Mouse (Mus musculus): ENCODE results near the gene Bcl7c. TPM values are rescaled to one million over a fixed set of nuclear protein-coding genes. Genes with fewer than 3 reads are reported as not detected.
"Not testable (repeated sequence)": the region's sequence is repeated elsewhere in the genome, so short reads cannot be mapped to it uniquely, and the experiment has no call there.

Bcl7c gene
- polyA plus RNA-seq, 1 experiment from 2014 or later: 127 TPM

DNA sequence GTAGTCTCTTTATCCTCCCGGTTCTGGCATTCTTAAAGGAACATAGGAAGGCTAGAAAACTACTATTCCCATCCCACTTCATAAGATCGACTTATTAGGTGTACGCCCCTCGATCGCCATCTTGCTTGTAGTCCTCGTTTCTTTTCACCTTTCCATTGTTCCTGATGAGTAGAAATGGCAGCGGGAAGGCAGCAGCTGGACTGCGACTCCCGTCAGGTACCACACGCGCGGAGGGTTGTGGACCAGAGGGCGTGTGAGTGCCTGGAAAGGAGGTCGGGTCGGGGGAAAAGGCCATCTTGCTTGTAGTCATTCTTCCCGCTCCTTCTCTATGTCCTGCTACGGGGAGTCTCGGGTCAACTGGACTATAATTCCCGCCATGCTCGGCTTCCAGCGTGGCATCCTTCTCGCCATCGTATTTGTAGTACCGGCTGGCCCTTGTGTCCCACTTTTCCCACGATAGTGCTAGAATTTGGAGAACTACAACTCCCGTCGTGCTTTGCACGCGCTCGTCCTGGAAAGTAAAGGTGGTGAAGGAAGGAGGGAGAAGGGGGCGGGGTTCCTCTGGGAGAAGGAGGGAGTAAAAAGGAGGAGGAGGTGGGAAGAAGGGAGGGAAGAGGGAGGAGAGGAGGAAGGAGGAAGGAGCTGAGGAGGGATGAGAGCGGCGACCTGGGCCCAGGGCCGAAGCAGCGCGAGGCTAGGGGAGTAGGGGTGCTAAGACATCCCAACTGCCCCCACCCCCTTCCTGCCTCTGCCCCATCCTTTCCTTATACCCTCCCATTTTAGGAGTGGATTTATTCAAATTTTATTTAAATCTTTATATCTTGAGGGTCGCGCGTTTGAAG, 37.1 kb upstream of the Bcl7c start:
- Histone ChIP-seq H3K9me3 (no peaks in the 10 kb centered on the region), H3K4me2 (replicated peaks) (peak overlapping the region; percentile 83), H3K4me1 (peaks cover 20% of the 10 kb centered on the region), H3K27me3 (no peaks in the 10 kb centered on the region), H3K36me3 (peaks cover 29% of the 10 kb centered on the region), H3K27ac (peak overlapping the region; percentile 93), H3K4me3 (peak overlapping the region; percentile 86), H3K9ac (peak overlapping the region; percentile 91)
- peak; percentile 79 for ATAC-seq (ENCODE audit: insufficient number of reproducible peaks, insufficient read depth, low FRiP score, low TSS enrichment)
- WGBS: under 1% methylated on average over 39 of the region's 39 CpGs

DNA sequence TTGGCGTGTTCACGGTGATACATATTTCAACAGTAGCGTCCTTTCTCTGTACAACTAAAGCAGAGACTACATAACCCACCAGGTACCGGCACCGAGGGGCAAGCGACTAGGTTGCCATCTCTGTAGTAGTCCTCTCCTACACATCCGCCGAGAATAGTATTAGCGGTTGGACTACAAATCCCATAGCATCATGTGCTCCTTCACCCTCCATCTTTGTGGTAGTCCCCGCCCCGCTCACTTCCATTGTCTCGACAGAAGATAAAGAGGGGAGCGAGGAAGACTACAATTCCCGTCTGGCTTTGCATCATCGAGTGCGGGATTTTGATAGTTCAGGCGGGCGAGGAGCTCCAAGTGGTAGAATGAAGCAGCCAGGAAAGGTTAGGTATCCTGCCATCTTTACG, 36.5 kb upstream of the Bcl7c start:
- H3K36me3 ChIP-seq: peaks cover 23% of the 10 kb centered on the region
- ATAC-seq (ENCODE audit: insufficient number of reproducible peaks, insufficient read depth, low FRiP score, low TSS enrichment): peak; percentile 87
- peak overlapping the region; percentile 83 for H3K4me2 ChIP-seq (replicated peaks)
- peak overlapping the region; percentile 86 for H3K4me3 ChIP-seq
- H3K27ac ChIP-seq: peak overlapping the region; percentile 93
- peak overlapping the region; percentile 91 for H3K9ac ChIP-seq
- no peaks in the 10 kb centered on the region for H3K9me3 ChIP-seq
- peaks cover 20% of the 10 kb centered on the region for H3K4me1 ChIP-seq
- H3K27me3 ChIP-seq: no peaks in the 10 kb centered on the region
- under 1% methylated on average over 19 of the region's 19 CpGs for WGBS

GRCm38 (mm10) chr7:127744366-127745045, 35.8 kb upstream of the Bcl7c start, which contains the start of gene Fbxl19:
TSS of gene Fbxl19 (plus strand) at chr7:127744543.
- Histone ChIP-seq H3K4me2 (replicated peaks) (peak within 1 kb of the TSS; percentile 83), H3K9me3 (no peaks in the 10 kb centered on the region), H3K27ac (peak within 1 kb of the TSS; percentile 93), H3K9ac (peak within 1 kb of the TSS; percentile 91), H3K36me3 (peaks cover 15% of the 10 kb centered on the region), H3K4me1 (peaks cover 20% of the 10 kb centered on the region), H3K4me3 (peak within 1 kb of the TSS; percentile 86), H3K27me3 (no peaks in the 10 kb centered on the region)
- WGBS: under 1% methylated on average over 26 of the region's 26 CpGs
- no peak for ATAC-seq (ENCODE audit: insufficient number of reproducible peaks, insufficient read depth, low FRiP score, low TSS enrichment)

- not testable (repeated sequence) for H3K4me1 ChIP-seq; H3K9ac ChIP-seq; H3K36me3 ChIP-seq; H3K9me3 ChIP-seq; H3K4me2 ChIP-seq (replicated peaks); H3K4me3 ChIP-seq; ATAC-seq (ENCODE audit: insufficient number of reproducible peaks, insufficient read depth, low FRiP score, low TSS enrichment); H3K27me3 ChIP-seq; H3K27ac ChIP-seq
- 100% methylated on average over 1 of the region's 5 CpGs for WGBS
Observed at GRCm38 (mm10) chr7:127732066-127732465, 23.3 kb upstream of the Bcl7c start, which contains the start of gene Ctf2. TSS of gene Ctf2 (minus strand) at chr7:127732166.

- Histone ChIP-seq H3K9me3 (no peaks in the 10 kb centered on the region), H3K4me1 (no peaks in the 10 kb centered on the region), H3K27me3 (no peaks in the 10 kb centered on the region), H3K4me2 (replicated peaks) (no peak overlapping the region), H3K4me3 (no peak overlapping the region), H3K9ac (no peak overlapping the region), H3K27ac (no peak overlapping the region), H3K36me3 (no peaks in the 10 kb centered on the region)
- no peak for ATAC-seq (ENCODE audit: insufficient number of reproducible peaks, insufficient read depth, low FRiP score, low TSS enrichment)
- WGBS: 67% methylated on average over 4 of the region's 4 CpGs
Observed at GRCm38 (mm10) chr7:127730170-127730569, 21.4 kb upstream of the Bcl7c start.

GRCm38 (mm10) chr7:127727898-127728297, 19.2 kb upstream of the Bcl7c start:
- no peak overlapping the region for H3K4me2 ChIP-seq (replicated peaks)
- H3K4me1 ChIP-seq: no peaks in the 10 kb centered on the region
- H3K27ac ChIP-seq: no peak overlapping the region
- 82% methylated on average over 7 of the region's 7 CpGs for WGBS
- no peaks in the 10 kb centered on the region for H3K36me3 ChIP-seq
- H3K9ac ChIP-seq: no peak overlapping the region
- no peak for ATAC-seq (ENCODE audit: insufficient number of reproducible peaks, insufficient read depth, low FRiP score, low TSS enrichment)
- no peaks in the 10 kb centered on the region for H3K9me3 ChIP-seq
- no peaks in the 10 kb centered on the region for H3K27me3 ChIP-seq
- no peak overlapping the region for H3K4me3 ChIP-seq

DNA sequence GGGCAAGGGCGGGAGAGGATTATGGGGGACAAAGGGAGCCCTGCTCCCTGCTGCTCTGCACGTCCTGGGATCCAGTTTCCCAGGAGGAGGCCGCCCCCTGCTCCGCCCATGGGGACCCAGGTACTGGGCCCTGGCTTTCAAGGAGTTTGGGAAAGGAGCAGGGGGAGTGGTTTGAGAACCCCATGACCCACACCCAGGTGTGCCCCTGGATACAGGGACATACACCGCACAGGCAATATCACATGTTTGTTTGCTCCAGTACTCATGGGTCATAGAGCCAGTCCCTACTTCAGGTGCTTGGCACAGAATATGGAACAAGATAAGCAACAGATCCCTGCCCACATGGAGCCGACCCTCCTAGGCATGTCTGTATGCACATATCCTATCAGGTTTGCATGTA, 17.2 kb upstream of the Bcl7c start:
- no peak overlapping the region for H3K27ac ChIP-seq
- no peak overlapping the region for H3K9ac ChIP-seq
- whole genome bisulfite sequencing: 41% methylated on average over 6 of the region's 6 CpGs
- H3K9me3 ChIP-seq: no peaks in the 10 kb centered on the region
- H3K4me1 ChIP-seq: no peaks in the 10 kb centered on the region
- H3K4me2 ChIP-seq (replicated peaks): no peak overlapping the region
- ATAC-seq (ENCODE audit: insufficient number of reproducible peaks, insufficient read depth, low FRiP score, low TSS enrichment): 0 out of 2 replicates have a peak, but pooled peaks have one; percentile 22
- no peak overlapping the region for H3K4me3 ChIP-seq
- H3K36me3 ChIP-seq: no peaks in the 10 kb centered on the region
- H3K27me3 ChIP-seq: no peaks in the 10 kb centered on the region

GRCm38 (mm10) chr7:127725490-127725889, 16.8 kb upstream of the Bcl7c start:
- ATAC-seq (ENCODE audit: insufficient number of reproducible peaks, insufficient read depth, low FRiP score, low TSS enrichment): no peak
- Histone ChIP-seq H3K4me2 (replicated peaks) (no peak overlapping the region), H3K4me3 (no peak overlapping the region), H3K4me1 (no peaks in the 10 kb centered on the region), H3K27ac (no peak overlapping the region), H3K27me3 (no peaks in the 10 kb centered on the region), H3K9ac (no peak overlapping the region), H3K9me3 (no peaks in the 10 kb centered on the region), H3K36me3 (no peaks in the 10 kb centered on the region)
- WGBS: 32% methylated on average over 2 of the region's 2 CpGs

DNA sequence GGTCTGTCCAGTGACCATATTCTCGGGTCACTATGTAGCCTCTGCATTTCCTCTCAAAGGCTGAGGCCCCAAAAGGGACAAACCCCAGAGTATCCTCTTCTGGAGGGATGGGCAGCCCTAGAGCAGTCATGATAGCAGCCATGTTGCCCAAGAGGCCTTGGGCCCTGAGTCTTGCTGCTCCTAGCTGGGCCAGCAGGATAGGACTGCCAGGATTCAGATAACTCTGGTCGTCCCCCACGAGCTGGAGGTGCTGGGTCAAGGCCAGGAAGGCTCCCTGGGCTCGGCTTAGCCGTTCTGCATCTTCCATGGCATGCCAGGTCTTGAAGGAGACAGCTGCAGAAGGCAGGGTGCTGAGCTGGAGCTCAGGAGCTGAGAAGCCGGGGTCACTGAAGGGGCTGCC, 10.5 kb upstream of the Bcl7c start:
- WGBS: 94% methylated on average over 6 of the region's 6 CpGs
- H3K27me3 ChIP-seq: 0 out of 2 replicates have a peak, but pooled peaks cover 3% of the 10 kb centered on the region
- ATAC-seq (ENCODE audit: insufficient number of reproducible peaks, insufficient read depth, low FRiP score, low TSS enrichment): no peak
- no peak overlapping the region for H3K27ac ChIP-seq
- H3K4me3 ChIP-seq: no peak overlapping the region
- H3K36me3 ChIP-seq: no peaks in the 10 kb centered on the region
- H3K9ac ChIP-seq: no peak overlapping the region
- H3K9me3 ChIP-seq: no peaks in the 10 kb centered on the region
- H3K4me1 ChIP-seq: peaks cover 9% of the 10 kb centered on the region
- H3K4me2 ChIP-seq (replicated peaks): no peak overlapping the region

DNA sequence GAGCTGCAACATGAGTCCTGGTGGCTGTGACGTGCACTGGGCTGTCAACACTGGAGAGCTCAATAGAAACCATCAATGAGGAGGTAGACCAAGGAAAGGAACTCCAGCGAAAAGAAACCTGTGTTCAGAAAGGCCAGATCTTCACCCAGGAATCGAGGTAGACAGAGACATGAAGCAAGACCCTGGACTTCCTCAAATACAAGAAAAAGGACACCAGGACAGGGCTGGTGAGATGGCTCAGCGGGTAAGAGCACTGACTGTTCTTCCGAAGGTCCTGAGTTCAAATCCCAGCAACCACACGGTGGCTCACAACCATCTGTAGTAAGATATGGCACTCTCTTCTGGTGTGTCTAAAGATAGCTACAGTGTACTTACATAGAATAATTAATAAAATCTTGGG, 9.6 kb upstream of the Bcl7c start:
- no peak for ATAC-seq (ENCODE audit: insufficient number of reproducible peaks, insufficient read depth, low FRiP score, low TSS enrichment)
- Histone ChIP-seq H3K27me3 (0 out of 2 replicates have a peak, but pooled peaks cover 3% of the 10 kb centered on the region), H3K9ac (no peak overlapping the region), H3K4me2 (replicated peaks) (no peak overlapping the region), H3K4me3 (no peak overlapping the region), H3K36me3 (no peaks in the 10 kb centered on the region), H3K4me1 (peaks cover 17% of the 10 kb centered on the region), H3K9me3 (no peaks in the 10 kb centered on the region), H3K27ac (no peak overlapping the region)
- WGBS: 85% methylated on average over 6 of the region's 6 CpGs

DNA sequence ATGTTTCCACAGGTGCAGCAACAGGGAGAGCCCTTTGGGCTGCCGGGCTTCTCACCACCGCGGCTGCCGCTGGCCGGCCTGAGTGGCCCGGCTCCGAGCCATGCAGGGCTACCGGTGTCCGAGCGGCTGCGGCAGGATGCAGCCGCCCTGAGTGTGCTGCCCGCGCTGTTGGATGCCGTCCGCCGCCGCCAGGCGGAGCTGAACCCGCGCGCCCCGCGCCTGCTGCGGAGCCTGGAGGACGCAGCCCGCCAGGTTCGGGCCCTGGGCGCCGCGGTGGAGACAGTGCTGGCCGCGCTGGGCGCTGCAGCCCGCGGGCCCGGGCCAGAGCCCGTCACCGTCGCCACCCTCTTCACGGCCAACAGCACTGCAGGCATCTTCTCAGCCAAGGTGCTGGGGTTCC, 8.3 kb upstream of the Bcl7c start:
- Histone ChIP-seq H3K9ac (peak overlapping the region; percentile 44), H3K4me2 (replicated peaks) (peak overlapping the region; percentile 63), H3K27me3 (0 out of 2 replicates have a peak, but pooled peaks cover 3% of the 10 kb centered on the region), H3K4me3 (peak overlapping the region; percentile 38), H3K27ac (no peak overlapping the region), H3K36me3 (no peaks in the 10 kb centered on the region), H3K9me3 (no peaks in the 10 kb centered on the region), H3K4me1 (peaks cover 22% of the 10 kb centered on the region)
- no peak for ATAC-seq (ENCODE audit: insufficient number of reproducible peaks, insufficient read depth, low FRiP score, low TSS enrichment)
- WGBS: 2% methylated on average over 33 of the region's 41 CpGs

- no peaks in the 10 kb centered on the region for H3K36me3 ChIP-seq
- no peak for ATAC-seq (ENCODE audit: insufficient number of reproducible peaks, insufficient read depth, low FRiP score, low TSS enrichment)
- no peak overlapping the region for H3K4me2 ChIP-seq (replicated peaks)
- no peaks in the 10 kb centered on the region for H3K9me3 ChIP-seq
- H3K27ac ChIP-seq: no peak overlapping the region
- WGBS: 89% methylated on average over 4 of the region's 4 CpGs
- H3K4me1 ChIP-seq: peaks cover 29% of the 10 kb centered on the region
- H3K9ac ChIP-seq: no peak overlapping the region
- H3K4me3 ChIP-seq: no peak overlapping the region
- H3K27me3 ChIP-seq: 0 out of 2 replicates have a peak, but pooled peaks cover 3% of the 10 kb centered on the region
Observed at GRCm38 (mm10) chr7:127714816-127715215, 6.1 kb upstream of the Bcl7c start.

Data from embryonic facial prominence, embryonic 12.5 days (tissue).